Mouse (Mus musculus) regulatory T cell (primary cell): ENCODE data around the gene Ctbp2.

Experiments
- in situ Hi-C: fragments of 300-600 bp; cut with MboI, MseI; formaldehyde crosslinking; loops from one replicate; pipeline ENCODE4 v1.15.1; 2025; ENCODE audit warnings: high pct_unique_total_duplicates

Gene Ctbp2

GRCm38 (mm10) chr7:132940569-132940968 lies 183.6 kb downstream of the Ctbp2 start:
- in situ Hi-C loops: no loop called here

- in situ Hi-C loops: no loop called here
Observed at GRCm38 (mm10) chr7:132939118-132939517, 185.0 kb downstream of the Ctbp2 start.
